In genomic region chr3:90079133-90079762, GRCm38 (mm10) we compare ENCODE assay signal across 8 mouse cellular contexts. TPM values are rescaled to one million over a fixed set of nuclear protein-coding genes. Genes with fewer than 3 reads are reported as not detected.
DNase-seq lines count a peak whose midpoint lies in the region; ATAC-seq and TF ChIP-seq lines count a peak whose summit lies in the region.

No protein-coding gene starts in this region.

- peak; percentile 79; the same call in 1 of the 2 replicates for TF ChIP-seq POLR2A in lung, adult 2 months (IDR thresholded peaks at IDR 0.05; ENCODE audit: borderline replicate concordance, extremely low read depth, low read depth, low read length)

- DNase-seq in ES-E14 (ENCODE audit: low read depth, low spot score), result peak; percentile 98
- peak; percentile 90 for DNase-seq in cerebellum, adult 11-12 months
- DNase-seq in heart, postnatal 25 days (ENCODE audit: low spot score), result peak; percentile 94
- DNase-seq in layer of hippocampus, adult 18-20 months (ENCODE audit: low spot score in 2 of 2), result peak; percentile 93
- peak; percentile 90 for DNase-seq in lung, adult 2 months
- DNase-seq in thymus, adult 18-20 months, result peak; percentile 84 to 89

- H3K4me3 ChIP-seq in ES-E14 (ENCODE audit: insufficient read depth in 1 of 2, low read depth in 1 of 2, low read length in 2 of 2, poor library complexity in 1 of 2, severe bottlenecking in 1 of 2), result peak overlapping the region; percentile 89 to 95
- peak overlapping the region; percentile 88 for H3K4me3 ChIP-seq in forebrain, embryonic 15.5 days
- H3K4me3 ChIP-seq in lung, adult 2 months (replicated peaks; ENCODE audit: extremely low read depth, low read depth, low read length), result peak overlapping the region; percentile 95

- in situ Hi-C loops in ES-E14 (cut with MboI; ENCODE audit: low sequenced_read_pairs in 2 of 2, unreplicated experiment in 2 of 2), result no loop called here

- WGBS in forebrain, embryonic 15.5 days, result 0% methylated on average over 33 of the region's 33 CpGs
- WGBS in lung, adult 2 months, result under 1% methylated on average over 33 of the region's 33 CpGs

- peak overlapping the region; percentile 99 for H3K27ac ChIP-seq in ES-E14 (ENCODE audit: insufficient read depth, low read depth, low read length, poor library complexity, severe bottlenecking)
- peak overlapping the region; percentile 93 for H3K27ac ChIP-seq in forebrain, embryonic 15.5 days (replicated peaks)

- intact Hi-C loops in heart, postnatal 25 days (cut with DNase I), result loop anchor here (2.0 to 10.0 kb wide), 2 partner anchors 22 to 294 kb away; no protein-coding TSS in a partner anchor

- H3K4me1 ChIP-seq in ES-E14 (ENCODE audit: control insufficient read depth in 2 of 2, insufficient read depth in 2 of 2, low read length in 2 of 2, poor library complexity in 1 of 2), result peaks cover 13 to 14% of the 10 kb centered on the region in 2 experiments; a peak in 3 of 4 replicates
- H3K4me1 ChIP-seq in forebrain, embryonic 15.5 days, result peaks cover 49% of the 10 kb centered on the region
- peaks cover 31% of the 10 kb centered on the region for H3K4me1 ChIP-seq in lung, adult 2 months (ENCODE audit: control insufficient read depth, insufficient read depth, low read length)

- H3K9me3 ChIP-seq in ES-E14 (ENCODE audit: control insufficient read depth, insufficient read depth, low read depth, low read length), result no peaks in the 10 kb centered on the region
- no peaks in the 10 kb centered on the region for H3K9me3 ChIP-seq in forebrain, embryonic 15.5 days

- H3K27me3 ChIP-seq in forebrain, embryonic 15.5 days, result no peaks in the 10 kb centered on the region

- ATAC-seq in forebrain, embryonic 15.5 days (replicated peaks), result peak; percentile 93
- ATAC-seq in neutrophil, adult 5-6 weeks (ENCODE audit: extremely low read depth, insufficient number of reproducible peaks, low FRiP score, poor library complexity, severe bottlenecking), result peak; percentile 87

- H3K9ac ChIP-seq in ES-E14 (ENCODE audit: insufficient read depth, low read depth, low read length, poor library complexity, severe bottlenecking), result peak overlapping the region; percentile 96
- peak overlapping the region; percentile 81 for H3K9ac ChIP-seq in forebrain, embryonic 15.5 days (replicated peaks)

- peaks cover 6% of the 10 kb centered on the region for H3K36me3 ChIP-seq in ES-E14 (ENCODE audit: control insufficient read depth, insufficient read depth, low read length, poor library complexity, severe bottlenecking)
- no peaks in the 10 kb centered on the region for H3K36me3 ChIP-seq in forebrain, embryonic 15.5 days

- TF ChIP-seq CTCF in lung, adult 2 months (IDR thresholded peaks at IDR 0.05; ENCODE audit: insufficient read depth, low read length), result no peak

- peak overlapping the region; percentile 63 for H3K4me2 ChIP-seq in forebrain, embryonic 15.5 days (replicated peaks)

TF ChIP-seq in ES-E14, 5 proteins besides CTCF, POLR2A, EP300 and RAD21:
- TF ChIP-seq ZC3H11A (IDR thresholded peaks at IDR 0.05; ENCODE audit: borderline replicate concordance, low read depth, low read length) (no peak), ZNF384 (IDR thresholded peaks at IDR 0.05; ENCODE audit: low read depth, low read length) (no peak), CHD2 (IDR thresholded peaks at IDR 0.05; ENCODE audit: low read depth, low read length) (no peak), MAFK (IDR thresholded peaks at IDR 0.05; ENCODE audit: insufficient read depth, low read depth, low read length) (no peak), HCFC1 (IDR thresholded peaks at IDR 0.05; ENCODE audit: borderline replicate concordance, insufficient read depth, low read length) (no peak)

RNA-seq across cellular contexts. Expression of gene Tpm3, which starts 6.8 kb away (rescaled TPM):
- 241 and 287 TPM in 2 replicates for total RNA-seq in ES-E14 (2012; rRNA removed)
- 448 and 450 TPM in 2 replicates for polyA plus RNA-seq in forebrain, embryonic 15.5 days (2015; fragmentation: Nextera tagmentation; extraction: Ambion mirVana)
- total RNA-seq in heart, postnatal 25 days (2021), result 10 to 100 TPM; 46.8 to 51.5 TPM
- 100 to 1,000 TPM; 170 to 172 TPM for total RNA-seq in layer of hippocampus, adult 18-20 months (2021)
- 133 and 219 TPM in 2 replicates for polyA plus RNA-seq in lung, adult 2 months (2012; rRNA removed)
- 950 and 1,052 TPM in 2 replicates for total RNA-seq in neutrophil, adult 5-6 weeks (2017)

RNA-seq across cellular contexts. Expression of gene Nup210l, which starts 24.7 kb away (rescaled TPM):
- total RNA-seq in ES-E14 (2012; rRNA removed), result 0.80 and 0.85 TPM in 2 replicates
- polyA plus RNA-seq in forebrain, embryonic 15.5 days (2015; fragmentation: Nextera tagmentation; extraction: Ambion mirVana), result 0.23 and 0.29 TPM in 2 replicates
- total RNA-seq in heart, postnatal 25 days (2021), result under 1 TPM; 0.08 TPM
- under 1 TPM; 0.28 to 0.32 TPM for total RNA-seq in layer of hippocampus, adult 18-20 months (2021)
- 0.40 and 0.58 TPM in 2 replicates for polyA plus RNA-seq in lung, adult 2 months (2012; rRNA removed)
- total RNA-seq in neutrophil, adult 5-6 weeks (2017), result 2.2 and 2.7 TPM in 2 replicates

RNA-seq across cellular contexts. Expression of gene Ubap2l, which starts 26.8 kb away (rescaled TPM):
- total RNA-seq in ES-E14 (2012; rRNA removed), result 85.4 and 109 TPM in 2 replicates
- 149 and 159 TPM in 2 replicates for polyA plus RNA-seq in forebrain, embryonic 15.5 days (2015; fragmentation: Nextera tagmentation; extraction: Ambion mirVana)
- 100 to 1,000 TPM; 113 to 123 TPM for total RNA-seq in heart, postnatal 25 days (2021)
- 100 to 1,000 TPM; 166 to 176 TPM for total RNA-seq in layer of hippocampus, adult 18-20 months (2021)
- 91.9 and 95.2 TPM in 2 replicates for polyA plus RNA-seq in lung, adult 2 months (2012; rRNA removed)
- total RNA-seq in neutrophil, adult 5-6 weeks (2017), result 186 and 235 TPM in 2 replicates

RNA-seq across cellular contexts. Expression of gene 4933434E20Rik, which starts 27.8 kb away (rescaled TPM):
- 69.2 and 73.7 TPM in 2 replicates for total RNA-seq in ES-E14 (2012; rRNA removed)
- 215 and 217 TPM in 2 replicates for polyA plus RNA-seq in forebrain, embryonic 15.5 days (2015; fragmentation: Nextera tagmentation; extraction: Ambion mirVana)
- total RNA-seq in heart, postnatal 25 days (2021), result 10 to 100 TPM; 71.4 to 79.5 TPM
- 10 to 100 TPM; 92.5 to 95.2 TPM for total RNA-seq in layer of hippocampus, adult 18-20 months (2021)
- 34.7 and 47.4 TPM in 2 replicates for polyA plus RNA-seq in lung, adult 2 months (2012; rRNA removed)
- 95.8 and 104 TPM in 2 replicates for total RNA-seq in neutrophil, adult 5-6 weeks (2017)

Comparison
In these comparisons a context has a peak if more than half of its experiments do, and no peak if none do; other contexts are left out.
1. Peak in every context shown above with its lines: DNase-seq, ATAC-seq, H3K4me3 ChIP-seq and H3K27ac ChIP-seq.